Mouse (Mus musculus): ENCODE data around the gene F8a. TPM values are rescaled to one million over a fixed set of nuclear protein-coding genes. Genes with fewer than 3 reads are reported as not detected.
"Not testable (repeated sequence)": the region's sequence is repeated elsewhere in the genome, so short reads cannot be mapped to it uniquely, and the experiment has no call there.

The F8a gene
- total RNA-seq (2021) = 1 to 10 TPM; 5.5 to 6.0 TPM
- long read RNA-seq, experiment 1, transcript F8a-201 (1 exons, 2,505 nt) = major isoform, 13 of 13 reads
- long read RNA-seq, experiment 1, partial matches to known transcripts = 0 of 13 reads
- long read RNA-seq, experiment 1, other reads (novel, unspliced or antisense) = 0 of 13 reads
- long read RNA-seq, experiment 2, transcript F8a-201 (1 exons, 2,505 nt) = major isoform, 18 of 18 reads
- long read RNA-seq, experiment 2, partial matches to known transcripts = 0 of 18 reads
- long read RNA-seq, experiment 2, other reads (novel, unspliced or antisense) = 0 of 18 reads

- DNase-seq (ENCODE audit: low spot score) = peak; percentile 71
These were observed at the start of gene F8a for GRCm38 (mm10) chrX:73227914-73228605. Gene F8a (plus strand): TSS chrX:73228291.

GRCm38 (mm10) chrX:73191934-73192333 lies 36.2 kb upstream of the F8a start, which contains the start of gene Xlr3b:
Gene Xlr3b (plus strand): TSS chrX:73192207.
- peak; percentile 1 for DNase-seq (ENCODE audit: low spot score)

GRCm38 (mm10) chrX:73213819-73214564 lies 14.1 kb upstream of the F8a start, which contains the start of gene Xlr4b:
Gene Xlr4b (plus strand): TSS chrX:73214333.
- not testable (repeated sequence) for DNase-seq (ENCODE audit: low spot score)

DNA sequence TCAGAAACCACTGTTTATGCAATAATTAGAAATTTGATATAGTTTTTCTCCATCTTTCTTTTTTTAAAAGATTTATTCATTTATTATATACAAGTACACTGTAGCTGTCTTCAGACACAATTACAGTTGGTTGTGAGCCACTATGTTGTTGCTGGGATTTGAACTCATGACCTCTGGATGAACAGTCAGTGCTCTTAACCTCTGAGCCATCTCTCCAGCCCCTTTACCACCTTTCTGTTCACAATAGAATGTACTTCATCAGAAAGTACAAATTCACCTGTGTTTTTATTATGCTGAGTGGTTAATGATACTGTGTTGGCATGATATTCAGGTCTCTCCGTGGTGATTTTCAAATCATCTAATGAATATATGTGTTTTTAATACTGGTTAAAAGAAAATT lies 2.7 kb upstream of the F8a start:
- no peak for DNase-seq (ENCODE audit: low spot score)

GRCm38 (mm10) chrX:73228606-73229214 lies 619 bp downstream of the F8a start:
- DNase-seq (ENCODE audit: low spot score) = peak; percentile 46

DNA sequence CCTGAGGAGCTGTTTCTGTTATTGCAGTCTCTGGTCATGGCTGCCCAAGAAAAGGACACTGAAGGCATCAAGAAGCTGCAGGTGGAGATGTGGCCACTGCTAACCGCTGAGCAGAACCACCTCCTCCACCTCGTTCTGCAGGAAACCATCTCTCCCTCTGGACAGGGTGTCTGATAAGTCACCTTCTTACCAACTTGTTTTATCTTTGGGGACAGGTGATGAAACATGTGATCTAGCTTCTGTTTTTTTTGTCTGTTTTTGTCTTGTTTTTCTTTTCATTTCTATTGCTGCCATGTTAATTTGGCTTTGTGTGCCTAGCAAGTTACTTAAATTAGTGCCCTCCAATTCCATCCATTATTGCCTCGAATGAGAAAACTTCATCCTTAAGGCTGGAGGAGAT lies 1.2 kb downstream of the F8a start:
- DNase-seq (ENCODE audit: low spot score) = no peak

DNA sequence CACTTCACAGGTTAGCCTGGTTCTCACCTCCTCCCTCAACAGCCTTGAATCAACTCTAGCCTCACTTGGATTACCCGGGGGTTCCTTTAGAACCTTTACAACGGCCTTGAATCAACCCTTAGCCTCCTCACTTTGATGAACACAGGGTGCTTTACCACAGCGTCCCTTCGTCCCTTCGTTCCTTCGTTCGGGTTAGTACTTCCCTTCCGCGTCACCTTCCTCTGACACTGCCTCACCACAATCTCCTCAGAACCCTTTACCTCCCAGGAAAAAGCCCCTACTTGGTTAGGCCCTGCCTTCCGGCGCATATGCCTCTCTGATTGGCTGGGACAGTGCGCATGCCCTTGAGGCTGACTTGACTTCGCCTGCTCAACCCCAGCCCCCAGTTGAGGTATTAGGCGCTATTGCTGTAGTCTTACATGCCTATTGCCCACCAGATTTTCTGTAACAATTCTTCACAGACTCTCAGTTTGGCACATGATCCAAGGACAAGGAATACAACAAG lies 14.8 kb downstream of the F8a start, which contains the start of gene Xlr4c:
Gene Xlr4c (minus strand): TSS at position 310 of the 505 bp plus-strand sequence.
- not testable (repeated sequence) for DNase-seq (ENCODE audit: low spot score)

DNA sequence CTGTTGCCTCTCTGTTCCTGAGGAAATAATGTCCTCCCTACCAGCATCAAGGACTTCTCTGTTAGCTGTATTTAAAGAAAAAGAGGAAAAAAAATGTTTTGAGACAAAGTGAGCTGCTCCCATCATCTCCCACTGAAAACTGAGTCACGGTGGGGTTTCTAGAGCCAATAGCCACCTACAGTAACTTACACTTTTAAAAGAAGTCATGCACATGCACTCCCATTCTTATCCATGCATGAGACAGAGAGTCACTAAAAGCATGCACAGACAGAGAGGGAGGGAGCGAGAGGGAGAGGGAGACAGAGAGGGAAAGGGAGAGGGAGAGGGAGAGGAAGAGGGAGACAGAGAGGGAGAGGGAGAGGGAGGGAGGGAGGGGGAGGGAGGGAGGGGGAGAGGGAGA lies 34.3 kb downstream of the F8a start:
- DNase-seq (ENCODE audit: low spot score) = not testable (repeated sequence)

DNA sequence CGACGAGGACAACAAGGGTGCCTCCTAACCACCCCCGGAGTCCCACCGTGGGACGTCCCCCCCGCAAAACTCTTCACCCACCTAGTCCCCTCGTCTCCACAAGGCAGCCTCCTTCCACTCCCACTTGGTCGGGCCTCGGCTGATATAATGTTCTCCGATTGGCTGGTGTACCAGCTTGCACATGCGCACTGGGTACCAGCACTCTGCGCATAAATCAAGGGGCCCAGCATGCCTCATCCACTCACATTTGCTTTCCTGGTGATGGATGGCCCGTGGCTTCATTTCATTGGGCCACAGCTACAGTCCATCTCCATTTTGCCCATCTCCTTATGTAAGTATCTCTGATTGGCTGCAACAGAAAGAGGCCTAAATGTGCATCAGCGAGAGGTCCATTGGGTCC lies 37.2 kb downstream of the F8a start, which contains the start of gene Xlr3c:
Gene Xlr3c (minus strand): TSS at position 121 of the 400 bp plus-strand sequence.
- not testable (repeated sequence) for DNase-seq (ENCODE audit: low spot score)

Other genes starting within 250 kb of the F8a start
- gene Zfp185, start 241.0 kb upstream of the F8a start, total RNA-seq (2021) = 1 to 10 TPM in 1 of 2 experiments, under 1 TPM in 1; 0.53 to 1.3 TPM
- gene Pnma5, start 191.2 kb upstream of the F8a start, total RNA-seq (2021) = under 1 TPM in 1 of 2 experiments, not detected in 1; 0.14 TPM
- not detected for gene Pnma3, start 163.5 kb upstream of the F8a start, total RNA-seq (2021)
- gene Xlr4a, start 145.8 kb upstream of the F8a start, total RNA-seq (2021) = not detected
- under 1 TPM; 0.36 to 0.53 TPM for gene Xlr3a, start 131.2 kb upstream of the F8a start, total RNA-seq (2021)
- not detected for gene Gm14685, start 111.2 kb upstream of the F8a start, total RNA-seq (2021)
- gene Xlr5b, start 79.5 kb upstream of the F8a start, total RNA-seq (2021) = not detected
- gene DXBay18, start 78.8 kb upstream of the F8a start, total RNA-seq (2021) = not detected
- not detected for gene Spin2d, start 51.3 kb upstream of the F8a start, total RNA-seq (2021)
- 1 to 10 TPM; 1.4 to 2.3 TPM for gene Xlr3b, start 36.1 kb upstream of the F8a start, total RNA-seq (2021)
- gene Xlr4b, start 14.0 kb upstream of the F8a start, total RNA-seq (2021) = not detected
- gene Xlr4c, start 14.8 kb downstream of the F8a start, total RNA-seq (2021) = under 1 TPM in 1 of 2 experiments, not detected in 1; 0.18 TPM
- gene Xlr3c, start 37.1 kb downstream of the F8a start, total RNA-seq (2021) = under 1 TPM in 1 of 2 experiments, not detected in 1; 0.80 TPM
- gene Xlr5a, start 64.7 kb downstream of the F8a start, total RNA-seq (2021) = not detected
- gene Xlr5c, start 64.7 kb downstream of the F8a start, total RNA-seq (2021) = not detected
- gene Gm45015, start 108.5 kb downstream of the F8a start, total RNA-seq (2021) = not detected
- gene Zfp275, start 114.3 kb downstream of the F8a start, total RNA-seq (2021) = 1 to 10 TPM; 4.1 to 4.5 TPM
- gene Gm18336, start 170.4 kb downstream of the F8a start, total RNA-seq (2021) = not detected
- gene Zfp92, start 182.8 kb downstream of the F8a start, total RNA-seq (2021) = not detected
- not detected for gene Trex2, start 207.1 kb downstream of the F8a start, total RNA-seq (2021)
- 10 to 100 TPM in 1 of 2 experiments, 1 to 10 TPM in 1; 9.7 to 12.3 TPM for gene Haus7, start 230.8 kb downstream of the F8a start, total RNA-seq (2021)

Measured in gastrocnemius, adult 18-20 months (tissue).